Mouse (Mus musculus) forebrain, embryonic 11.5 days (tissue): ENCODE measurements around the gene Psmb8. TPM values are rescaled to one million over a fixed set of nuclear protein-coding genes. Genes with fewer than 3 reads are reported as not detected.
A peak's percentile ranks its signal among the peaks of the same experiment; 100 is the strongest.

Experiments
- ATAC-seq: fragments of 200-750 bp; cut with Nextera tagmentation; replicated peaks from 2 replicates; pipeline ENCODE4 v1.8.0; 2017; ENCODE audit warnings: moderate TSS enrichment; ENCODE audit not compliant: low FRiP score
- DNase-seq: peaks from one replicate; pipeline ENCODE4 v3.0.0-alpha.2; 2017; ENCODE audit warnings: low spot score
- H3K27ac ChIP-seq: fragments of 300-500 bp; sonication (generic); 2 replicates; pipeline ENCODE4 v1.5.1; 2014; ENCODE audit warnings: low read depth, low read length
- H3K27me3 ChIP-seq: fragments of 300-500 bp; sonication (generic); 2 replicates; pipeline ENCODE4 v1.6.1; 2014; ENCODE audit warnings: mild to moderate bottlenecking, low read length, mixed read lengths; ENCODE audit not compliant: control insufficient read depth, insufficient read depth
- H3K36me3 ChIP-seq: fragments of 300-500 bp; sonication (generic); 2 replicates; pipeline ENCODE4 v1.6.1; 2014; ENCODE audit warnings: mild to moderate bottlenecking, low read length, moderate library complexity, mixed read lengths; ENCODE audit not compliant: control insufficient read depth, insufficient read depth
- H3K4me1 ChIP-seq: fragments of 300-500 bp; sonication (generic); replicated peaks from 2 replicates; pipeline ENCODE4 v1.6.1; 2014; ENCODE audit warnings: low read length, mixed read lengths; ENCODE audit not compliant: control insufficient read depth, insufficient read depth
- H3K4me2 ChIP-seq: fragments of 300-500 bp; sonication (generic); 2 replicates; pipeline ENCODE4 v1.6.1; 2014; ENCODE audit warnings: low read depth, mild to moderate bottlenecking, low read length, moderate library complexity, mixed read lengths; ENCODE audit not compliant: severe bottlenecking
- H3K4me3 ChIP-seq: fragments of 300-500 bp; sonication (generic); 2 replicates; pipeline ENCODE4 v1.5.1; 2014; ENCODE audit warnings: low read depth, low read length
- H3K9ac ChIP-seq: fragments of 300-500 bp; sonication (generic); 2 replicates; pipeline ENCODE4 v1.6.1; 2014; ENCODE audit warnings: low read length
- H3K9me3 ChIP-seq: fragments of 300-500 bp; sonication (generic); 2 replicates; pipeline ENCODE4 v1.6.1; 2016; ENCODE audit warnings: low read length, mixed read lengths; ENCODE audit not compliant: control insufficient read depth
- WGBS: fragments of 180-500 bp; shearing (Covaris S2); extraction: QIAGEN DNeasy Blood & Tissue Kit; methylation state at CpG from one replicate; pipeline ENCODE4 v1.1.7; 2014; 5-methylcytosine and 5-hydroxymethylcytosine counted together
- polyA plus RNA-seq: library from polyadenylated mRNA; unstranded; fragments of >200 nt; fragmentation: Nextera tagmentation; extraction: Ambion mirVana; gene quantifications from 2 replicates; pipeline ENCODE4 v1.2.1, GENCODE M21; 2014

Gene Psmb8
- polyA plus RNA-seq, result 1.5 and 1.6 TPM in 2 replicates

DNA sequence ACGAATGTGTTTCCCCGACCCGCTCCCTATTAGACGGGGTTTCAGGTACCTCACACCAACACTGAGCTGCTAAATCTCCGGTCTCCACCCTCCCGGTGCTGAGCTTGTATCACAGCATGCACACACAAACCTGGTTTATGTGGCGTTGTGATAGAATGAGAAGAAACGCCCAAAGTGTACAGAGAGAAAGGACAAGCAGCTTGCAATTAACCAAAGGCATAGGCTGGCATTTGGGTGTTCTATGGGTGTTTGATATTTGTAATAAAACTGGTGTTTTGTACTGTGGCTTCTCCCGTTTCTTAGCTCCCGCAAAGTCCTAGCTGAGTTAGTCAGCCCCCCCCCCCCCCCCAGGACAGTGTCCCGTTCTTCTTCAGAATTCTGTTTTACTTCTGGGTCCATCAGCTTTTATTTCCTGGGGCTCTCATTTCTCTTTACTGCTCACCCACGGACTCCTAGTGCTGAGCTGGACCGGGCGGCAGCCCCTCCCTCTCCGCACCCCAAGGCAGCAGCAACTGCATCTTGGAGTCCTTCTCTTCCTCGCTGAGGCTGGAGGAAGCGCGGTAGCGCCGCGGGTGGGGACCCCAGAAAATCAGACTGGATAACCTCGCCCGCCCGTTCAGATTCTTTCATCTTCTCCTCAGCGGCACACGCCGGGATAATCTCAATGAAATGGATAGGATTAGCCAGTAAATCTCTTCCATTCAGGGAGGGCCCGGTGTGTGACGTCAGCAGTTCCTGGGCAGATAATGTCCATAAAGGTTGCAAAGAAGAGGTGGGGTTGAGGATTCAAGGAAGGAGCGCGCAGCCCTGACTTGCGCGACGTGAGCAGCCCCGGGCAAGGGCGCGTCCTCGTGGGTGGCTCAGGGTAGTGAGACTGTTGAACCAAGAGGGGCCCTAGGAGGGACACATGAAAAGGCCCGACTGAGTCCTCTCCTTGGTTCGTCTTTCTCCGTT lies at the start of gene Psmb8:
TSS of gene Psmb8 (plus strand) at position 781 of the 954 bp plus-strand sequence.
- no peak within 1 kb of the TSS for H3K9ac ChIP-seq
- peak; percentile 85 for DNase-seq
- no peaks in the 10 kb centered on the region for H3K9me3 ChIP-seq
- no peak within 1 kb of the TSS for H3K27ac ChIP-seq
- H3K4me2 ChIP-seq, result peak within 1 kb of the TSS; percentile 44
- H3K4me3 ChIP-seq, result peak within 1 kb of the TSS; percentile 18
- H3K36me3 ChIP-seq, result no peaks in the 10 kb centered on the region
- WGBS, result 4% methylated on average over 41 of the region's 41 CpGs
- peaks cover 55% of the 10 kb centered on the region for H3K27me3 ChIP-seq
- peaks cover 5% of the 10 kb centered on the region for H3K4me1 ChIP-seq
- peak; percentile 66; the same call in 1 of the 2 replicates for ATAC-seq

DNA sequence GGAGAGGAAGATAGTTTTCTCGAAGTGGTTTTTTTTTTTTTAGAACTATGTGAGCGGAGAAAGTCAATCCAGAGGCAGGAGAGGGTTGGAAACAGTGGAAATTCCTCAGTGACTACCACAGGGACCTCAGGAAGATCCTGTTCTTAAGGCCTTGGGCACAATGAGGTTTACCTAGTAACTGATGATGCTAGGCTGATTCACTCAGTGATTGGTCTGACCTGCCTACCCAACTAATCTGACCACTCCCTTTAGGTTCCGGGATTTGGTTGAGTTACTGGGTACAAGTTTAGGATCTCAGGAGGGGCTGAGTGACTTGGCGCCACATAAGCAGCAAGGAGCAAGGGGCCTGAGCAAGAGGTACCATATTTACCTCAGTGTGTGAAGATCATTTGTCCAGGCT lies 44.6 kb upstream of the Psmb8 start, which contains the start of gene H2-DMb1:
TSS of gene H2-DMb1 (plus strand) at position 150 of the 400 bp plus-strand sequence.
- H3K9ac ChIP-seq, result no peak within 1 kb of the TSS
- no peak for ATAC-seq
- no peaks in the 10 kb centered on the region for H3K27me3 ChIP-seq
- H3K9me3 ChIP-seq, result no peaks in the 10 kb centered on the region
- no peak for DNase-seq
- no peak within 1 kb of the TSS for H3K27ac ChIP-seq
- H3K4me3 ChIP-seq, result no peak within 1 kb of the TSS
- WGBS, result 61% methylated on average over 4 of the region's 4 CpGs
- H3K36me3 ChIP-seq, result no peaks in the 10 kb centered on the region
- H3K4me1 ChIP-seq, result no peaks in the 10 kb centered on the region
- H3K4me2 ChIP-seq, result no peak within 1 kb of the TSS

DNA sequence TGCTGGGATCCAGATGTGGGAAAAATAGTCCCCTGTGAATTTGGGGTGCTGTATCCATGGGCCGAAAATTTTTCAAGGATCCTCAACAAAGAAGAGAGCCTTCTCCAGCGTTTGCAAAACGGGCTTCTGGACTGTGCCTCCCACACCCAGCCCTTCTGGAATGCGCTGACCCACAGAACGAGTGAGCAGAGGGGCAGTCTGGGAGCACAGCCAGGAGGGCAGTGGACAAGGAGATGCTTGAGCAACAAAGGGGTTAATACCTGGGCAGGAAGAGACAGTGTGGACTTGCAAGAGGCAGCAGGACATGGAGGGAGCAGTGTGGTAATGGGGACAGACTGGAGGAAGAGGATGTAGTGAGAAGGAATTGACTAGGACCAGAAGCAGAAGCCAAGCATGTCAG lies 42.0 kb upstream of the Psmb8 start:
- no peak overlapping the region for H3K27ac ChIP-seq
- H3K4me2 ChIP-seq, result no peak overlapping the region
- H3K9ac ChIP-seq, result no peak overlapping the region
- H3K27me3 ChIP-seq, result no peaks in the 10 kb centered on the region
- no peaks in the 10 kb centered on the region for H3K9me3 ChIP-seq
- no peaks in the 10 kb centered on the region for H3K36me3 ChIP-seq
- ATAC-seq (no peak), DNase-seq (no peak)
- WGBS, result 61% methylated on average over 5 of the region's 5 CpGs
- H3K4me3 ChIP-seq, result no peak overlapping the region
- no peaks in the 10 kb centered on the region for H3K4me1 ChIP-seq

DNA sequence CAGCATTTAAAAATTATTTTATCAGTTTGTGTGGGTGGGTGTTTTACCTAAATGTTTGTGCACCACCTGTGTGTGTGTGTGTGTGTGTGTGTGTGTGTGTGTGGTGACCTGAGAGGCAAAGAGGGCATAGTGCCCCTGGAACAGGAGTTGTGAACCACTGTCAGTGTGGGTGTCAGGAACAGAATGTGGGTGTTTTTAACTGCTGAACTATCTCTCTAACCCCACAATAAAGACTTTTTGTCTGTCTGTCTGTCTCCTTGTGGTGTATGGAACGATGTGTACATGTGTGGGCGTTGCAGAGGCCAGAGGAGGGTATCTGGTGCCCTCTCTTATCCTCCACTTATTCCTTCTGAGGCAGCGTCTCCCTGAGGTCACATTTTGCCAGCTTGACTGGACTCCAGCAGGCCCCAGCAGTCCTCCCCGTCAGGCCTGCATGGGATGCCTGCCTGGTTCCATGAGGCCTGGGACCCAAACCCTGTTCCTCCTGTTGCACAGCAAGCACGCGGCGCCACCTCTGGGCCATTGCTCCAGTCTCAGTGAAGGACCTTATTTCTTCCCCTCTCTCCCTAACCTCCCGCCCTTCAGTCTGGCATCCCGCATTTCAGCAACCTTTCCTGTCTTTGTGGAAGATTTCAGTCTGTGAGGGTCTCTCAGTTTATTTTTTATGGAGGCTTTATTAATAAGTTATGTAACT lies 33.2 kb upstream of the Psmb8 start:
- peak; percentile 53 for DNase-seq
- 41% methylated on average over 9 of the region's 9 CpGs for WGBS
- Histone ChIP-seq H3K36me3 (no peaks in the 10 kb centered on the region), H3K4me1 (no peaks in the 10 kb centered on the region), H3K4me2 (no peak overlapping the region), H3K9me3 (no peaks in the 10 kb centered on the region), H3K27ac (no peak overlapping the region), H3K9ac (no peak overlapping the region), H3K27me3 (no peaks in the 10 kb centered on the region), H3K4me3 (no peak overlapping the region)
- ATAC-seq, result no peak

DNA sequence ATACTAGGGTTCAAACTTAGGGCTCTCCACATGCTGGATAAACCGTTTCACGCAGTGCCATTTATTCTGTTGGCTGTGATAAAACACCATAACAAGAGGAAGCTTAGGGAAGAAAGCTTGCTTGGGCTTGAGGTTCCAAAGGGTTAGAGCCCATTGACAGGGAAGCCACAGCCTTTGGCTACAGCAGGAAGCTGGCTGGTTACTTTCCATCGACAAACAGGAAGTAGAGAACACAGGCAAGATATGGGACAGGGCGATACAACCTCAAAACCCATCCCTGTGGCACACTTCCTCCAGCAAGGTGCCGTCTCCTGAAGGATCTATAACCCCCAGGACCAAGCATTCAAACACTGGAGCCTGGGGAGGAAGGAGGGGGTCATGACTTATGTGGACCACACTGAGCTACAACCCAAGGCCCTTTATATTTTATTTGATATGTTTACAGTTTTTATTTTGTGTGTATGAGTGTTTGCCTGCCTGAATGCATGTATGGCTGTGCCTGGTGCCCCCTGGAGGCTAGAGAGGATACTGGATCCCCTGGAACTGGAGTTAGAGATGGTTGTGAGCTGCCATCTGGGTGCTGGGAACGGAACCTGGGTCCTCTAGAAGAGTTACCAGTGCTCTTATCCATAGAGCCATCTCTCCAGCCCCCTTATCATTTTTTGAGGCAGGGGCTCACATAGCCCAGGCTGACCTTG lies 32.3 kb upstream of the Psmb8 start:
- 83% methylated on average over 6 of the region's 6 CpGs for WGBS
- no peaks in the 10 kb centered on the region for H3K36me3 ChIP-seq
- no peak overlapping the region for H3K27ac ChIP-seq
- H3K4me2 ChIP-seq, result no peak overlapping the region
- no peaks in the 10 kb centered on the region for H3K4me1 ChIP-seq
- H3K27me3 ChIP-seq, result no peaks in the 10 kb centered on the region
- no peak overlapping the region for H3K4me3 ChIP-seq
- no peak for DNase-seq
- no peak overlapping the region for H3K9ac ChIP-seq
- ATAC-seq, result no peak
- H3K9me3 ChIP-seq, result no peaks in the 10 kb centered on the region

- Histone ChIP-seq H3K4me2 (no peak overlapping the region), H3K9ac (no peak overlapping the region), H3K4me3 (no peak overlapping the region), H3K4me1 (no peaks in the 10 kb centered on the region), H3K36me3 (no peaks in the 10 kb centered on the region), H3K27me3 (no peaks in the 10 kb centered on the region), H3K9me3 (no peaks in the 10 kb centered on the region; the same call in 1 of the 2 replicates), H3K27ac (no peak overlapping the region)
- DNase-seq, result peak; percentile 62
- 5% methylated on average over 2 of the region's 2 CpGs for WGBS
- no peak for ATAC-seq
Measured at GRCm38 (mm10) chr17:34169279-34169678, 28.2 kb upstream of the Psmb8 start.

GRCm38 (mm10) chr17:34170487-34170876 lies 27.0 kb upstream of the Psmb8 start:
- no peak for ATAC-seq

GRCm38 (mm10) chr17:34170877-34171498 lies 26.5 kb upstream of the Psmb8 start:
- Histone ChIP-seq H3K27me3 (no peaks in the 10 kb centered on the region), H3K9me3 (no peaks in the 10 kb centered on the region; the same call in 1 of the 2 replicates), H3K4me2 (no peak overlapping the region), H3K4me1 (no peaks in the 10 kb centered on the region), H3K27ac (no peak overlapping the region), H3K36me3 (no peaks in the 10 kb centered on the region), H3K9ac (no peak overlapping the region; the same call in 1 of the 2 replicates), H3K4me3 (no peak overlapping the region)
- whole genome bisulfite sequencing, result 46% methylated on average over 13 of the region's 13 CpGs
- DNase-seq (peak; percentile 79), ATAC-seq (no peak)

More at GRCm38 (mm10) chr17:34170487-34170876, 27.0 kb upstream of the Psmb8 start:
- H3K4me2 ChIP-seq, result no peak overlapping the region
- no peaks in the 10 kb centered on the region for H3K4me1 ChIP-seq
- no peak overlapping the region for H3K9ac ChIP-seq
- H3K27me3 ChIP-seq, result no peaks in the 10 kb centered on the region
- no peak overlapping the region for H3K4me3 ChIP-seq
- no peak overlapping the region for H3K27ac ChIP-seq
- no peaks in the 10 kb centered on the region; the same call in 1 of the 2 replicates for H3K9me3 ChIP-seq
- no peak for DNase-seq
- no peaks in the 10 kb centered on the region for H3K36me3 ChIP-seq
- WGBS, result 25% methylated on average over 4 of the region's 4 CpGs
